Mouse (Mus musculus): Measurements from ENCODE around the gene Ddost.

Gene Ddost

DNA sequence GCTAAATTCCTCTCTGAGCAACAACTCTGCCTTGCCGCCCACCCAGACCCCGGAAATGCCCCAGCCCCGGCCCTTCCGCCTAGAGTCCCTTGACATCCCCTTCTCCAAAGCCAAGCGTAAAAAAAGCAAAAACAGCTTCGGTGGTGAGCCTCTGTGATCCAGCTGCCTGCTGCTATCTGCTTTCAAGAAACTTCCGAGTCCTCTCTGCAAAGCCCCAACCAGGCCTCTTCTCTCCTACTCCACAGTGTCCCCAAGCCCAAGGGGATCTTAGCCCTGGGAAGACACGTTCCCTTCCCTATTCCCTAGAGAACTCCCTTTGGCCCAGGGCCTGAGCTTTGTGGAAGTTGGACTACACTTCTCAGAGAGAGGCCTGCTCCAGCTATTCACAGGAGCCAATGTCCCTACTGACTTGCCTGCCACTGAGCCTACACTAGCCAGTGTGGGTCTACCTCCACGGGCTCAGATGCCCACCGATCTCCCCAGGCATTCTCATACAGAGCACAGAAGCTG is 3.2 kb upstream of the Ddost start:
- TF ChIP-seq GATA4 (IDR thresholded peaks at IDR 0.05; ENCODE audit: insufficient replicate concordance, low read length): no peak

DNA sequence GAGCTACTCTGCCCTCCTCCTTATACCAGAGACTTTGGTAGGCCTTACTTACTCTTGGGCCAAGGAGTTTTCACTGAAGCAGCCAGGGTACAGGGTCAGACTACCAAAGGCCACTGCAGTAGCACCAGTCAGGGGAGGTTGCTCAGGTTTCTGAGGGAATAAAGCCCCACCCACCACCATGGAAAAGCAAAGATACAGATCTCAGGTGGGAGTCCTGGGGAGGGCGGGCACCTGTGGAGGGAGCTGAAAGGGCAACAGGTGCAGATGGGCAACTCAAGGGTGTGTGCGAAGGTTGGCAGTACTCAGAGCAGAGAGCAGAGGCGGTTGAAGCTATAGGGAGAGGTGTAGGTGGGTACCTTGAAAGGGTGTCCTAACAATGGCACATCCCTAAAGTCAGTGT is 1.5 kb upstream of the Ddost start:
- TF ChIP-seq GATA4 (IDR thresholded peaks at IDR 0.05; ENCODE audit: insufficient replicate concordance, low read length): no peak

DNA sequence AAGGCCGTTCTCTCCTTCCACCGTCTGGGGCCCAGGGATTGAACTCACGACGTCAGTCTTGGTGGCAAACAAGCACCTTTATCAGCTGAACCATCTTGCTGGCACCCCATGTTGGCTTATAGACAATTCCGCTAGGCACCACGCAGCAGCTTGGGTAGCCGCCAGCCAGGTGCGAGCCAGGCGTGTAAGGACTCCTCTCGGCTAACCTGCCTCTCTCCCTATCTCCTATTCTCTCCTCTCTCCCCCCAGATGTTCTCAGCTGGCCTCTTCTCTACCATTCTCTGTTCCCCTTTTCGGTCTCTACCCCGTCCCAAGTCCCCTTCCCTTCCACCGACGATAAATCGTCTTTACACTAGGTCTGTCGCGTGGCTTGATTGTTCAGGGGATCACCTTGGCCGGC is 788 bp upstream of the Ddost start:
- no peak for TF ChIP-seq GATA4 (IDR thresholded peaks at IDR 0.05; ENCODE audit: insufficient replicate concordance, low read length)

DNA sequence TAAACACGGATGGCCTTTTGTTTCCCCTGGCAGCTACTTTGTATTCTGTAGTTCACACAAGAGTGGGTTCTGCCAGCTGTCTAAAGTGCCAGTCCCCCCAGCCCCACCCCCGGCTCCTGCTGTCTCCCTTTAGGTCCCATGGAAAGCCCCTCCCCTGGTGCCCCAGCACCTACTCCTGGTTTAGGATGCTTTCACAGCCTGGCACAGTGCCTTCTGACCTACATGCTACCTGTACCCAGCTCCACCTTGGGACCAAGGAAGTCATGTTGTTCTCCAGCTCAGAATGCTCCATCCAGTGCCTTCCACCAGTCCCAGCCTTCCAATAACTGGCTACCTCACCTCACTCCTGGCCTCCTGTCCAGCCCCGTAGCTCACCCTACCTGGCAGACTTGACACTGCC is 2.5 kb downstream of the Ddost start:
- no peak for TF ChIP-seq GATA4 (IDR thresholded peaks at IDR 0.05; ENCODE audit: insufficient replicate concordance, low read length)

DNA sequence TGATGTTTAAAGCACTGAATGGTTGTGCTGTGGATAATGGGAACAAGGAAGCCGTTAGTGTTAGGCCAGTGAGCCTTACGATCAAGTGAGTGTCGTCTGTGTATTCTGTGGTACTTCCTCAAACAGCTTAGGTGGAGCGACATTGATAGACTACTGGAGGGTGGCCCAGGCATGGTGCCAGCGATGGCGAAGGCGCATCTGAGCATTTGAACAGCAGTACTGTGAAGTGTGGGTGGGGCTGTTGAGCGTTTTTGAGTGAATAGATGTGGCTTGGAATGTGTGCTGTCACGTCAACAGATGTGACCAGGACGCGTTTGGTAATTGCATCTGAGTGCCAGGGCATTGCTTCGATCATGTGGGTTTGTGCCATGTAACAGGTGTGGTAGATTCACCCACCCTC is 3.2 kb downstream of the Ddost start:
- no peak for TF ChIP-seq GATA4 (IDR thresholded peaks at IDR 0.05; ENCODE audit: insufficient replicate concordance, low read length)

DNA sequence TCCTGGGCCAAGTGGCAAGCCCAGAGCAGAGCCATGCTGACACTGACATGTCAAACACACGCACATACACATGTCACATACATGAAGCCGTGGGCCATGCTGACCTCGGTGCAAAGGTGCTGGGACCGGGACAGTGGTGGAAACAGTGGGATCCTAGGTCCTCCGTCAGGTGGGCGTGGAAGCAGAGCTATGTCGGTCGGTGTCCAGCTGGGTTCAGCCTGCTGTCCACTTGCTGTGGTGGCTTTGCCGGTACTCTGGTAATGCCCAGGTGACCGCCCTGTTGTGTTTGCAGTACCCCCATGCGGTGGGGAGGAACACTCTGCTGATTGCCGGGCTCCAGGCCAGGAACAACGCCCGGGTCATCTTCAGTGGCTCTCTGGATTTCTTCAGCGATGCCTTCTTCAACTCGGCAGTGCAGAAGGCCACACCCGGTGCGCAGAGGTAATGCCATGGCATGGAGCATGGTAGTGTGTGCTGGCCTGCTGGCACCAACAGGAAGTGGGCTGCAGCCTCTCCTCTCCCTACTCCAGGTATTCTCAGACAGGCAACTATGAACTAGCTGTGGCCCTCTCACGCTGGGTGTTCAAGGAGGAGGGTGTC is 5.9 kb downstream of the Ddost start:
- TF ChIP-seq GATA4 (IDR thresholded peaks at IDR 0.05; ENCODE audit: insufficient replicate concordance, low read length): no peak

DNA sequence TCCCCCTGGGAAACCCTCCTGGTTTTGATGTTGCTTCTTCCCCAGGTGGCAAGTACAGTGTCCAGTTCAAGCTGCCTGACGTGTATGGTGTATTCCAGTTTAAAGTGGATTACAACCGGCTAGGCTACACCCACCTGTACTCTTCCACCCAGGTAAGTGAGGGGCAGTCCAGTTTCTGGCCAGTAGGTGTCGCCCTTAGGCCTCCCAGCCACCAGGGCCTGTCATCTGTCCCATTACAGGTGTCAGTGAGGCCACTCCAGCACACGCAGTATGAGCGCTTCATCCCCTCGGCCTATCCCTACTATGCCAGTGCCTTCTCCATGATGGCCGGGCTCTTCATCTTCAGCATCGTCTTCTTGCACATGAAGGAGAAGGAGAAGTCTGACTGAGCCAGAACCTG is 7.1 kb downstream of the Ddost start:
- TF ChIP-seq GATA4 (IDR thresholded peaks at IDR 0.05; ENCODE audit: insufficient replicate concordance, low read length): no peak

DNA sequence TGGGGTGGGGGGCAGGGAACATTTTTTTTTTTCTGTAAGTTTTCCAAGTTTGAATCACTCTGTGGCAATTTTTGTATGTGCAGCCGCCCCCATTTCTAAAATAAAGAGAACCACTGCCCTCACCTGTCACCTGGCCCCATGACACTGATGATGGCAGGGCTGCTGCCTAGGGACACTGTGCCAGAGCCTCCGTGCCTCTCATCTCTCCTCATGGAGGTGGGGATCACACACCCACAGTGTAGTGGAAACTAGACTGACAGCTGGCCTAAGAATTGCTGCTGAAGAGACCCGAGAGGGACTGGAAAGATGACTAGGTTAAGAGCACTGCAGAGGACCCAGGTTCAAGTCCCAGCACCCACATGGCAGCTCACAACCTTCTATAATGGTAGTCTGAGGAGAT is 7.6 kb downstream of the Ddost start:
- no peak for TF ChIP-seq GATA4 (IDR thresholded peaks at IDR 0.05; ENCODE audit: insufficient replicate concordance, low read length)

DNA sequence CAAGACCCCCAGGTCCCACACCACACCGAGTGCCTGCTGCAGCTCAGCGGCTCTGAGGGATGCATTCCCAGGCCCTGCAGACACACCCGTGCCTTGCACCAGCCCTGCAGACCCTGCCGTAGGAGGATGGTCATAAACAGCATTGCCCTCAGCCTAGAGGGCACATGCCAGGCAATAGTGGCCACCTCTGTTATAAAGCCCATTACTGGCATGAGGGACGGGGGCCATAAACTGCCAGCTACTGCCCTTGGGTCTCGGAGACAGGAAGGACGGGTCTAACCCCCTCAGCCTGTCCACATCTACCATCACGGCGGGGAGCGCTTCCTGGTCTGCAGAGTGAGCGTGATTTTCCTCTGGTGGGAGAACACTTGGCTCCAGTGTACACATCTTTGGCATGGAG is 8.5 kb downstream of the Ddost start:
- TF ChIP-seq GATA4 (IDR thresholded peaks at IDR 0.05; ENCODE audit: insufficient replicate concordance, low read length): no peak

DNA sequence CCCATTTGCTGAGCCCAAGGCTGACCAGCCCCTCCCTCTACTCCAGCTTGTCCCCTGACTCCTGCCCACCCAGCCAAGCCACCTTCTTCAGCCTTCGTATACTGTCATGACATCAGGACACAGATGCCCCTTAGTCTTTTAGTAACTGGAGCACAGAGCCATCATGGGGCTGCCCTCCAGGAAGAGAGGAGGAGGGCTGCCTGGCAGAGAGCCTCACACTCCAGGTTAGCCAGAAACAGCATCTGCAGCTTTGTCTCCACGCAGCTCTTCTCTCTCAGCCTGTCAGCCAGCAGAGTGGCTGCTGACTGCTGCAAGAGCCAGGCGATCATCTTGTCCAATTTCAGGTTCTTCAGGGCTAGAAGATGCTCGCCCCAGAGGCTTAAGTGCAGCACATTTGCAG is 9.3 kb downstream of the Ddost start:
- no peak for TF ChIP-seq GATA4 (IDR thresholded peaks at IDR 0.05; ENCODE audit: insufficient replicate concordance, low read length)

DNA sequence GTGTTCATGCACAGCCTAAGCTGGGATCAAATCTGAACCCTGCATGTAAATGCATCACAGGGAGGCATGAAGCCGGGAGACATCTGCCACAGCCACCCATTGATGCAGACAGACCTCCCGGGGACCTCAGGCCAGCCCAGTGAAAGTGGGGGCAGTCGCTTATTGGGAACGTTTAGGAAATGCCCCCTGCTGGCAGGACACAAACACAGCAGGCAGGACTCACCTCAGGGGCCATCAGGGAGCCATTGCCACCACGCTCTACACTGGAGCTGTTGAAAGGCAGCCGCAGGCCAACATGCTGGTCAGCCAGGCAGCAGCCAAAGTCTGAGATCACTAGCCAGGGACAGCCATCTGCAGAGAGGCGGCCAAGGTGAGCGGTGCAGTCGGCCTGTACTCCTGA is 11.3 kb downstream of the Ddost start:
- no peak for TF ChIP-seq GATA4 (IDR thresholded peaks at IDR 0.05; ENCODE audit: insufficient replicate concordance, low read length)

DNA sequence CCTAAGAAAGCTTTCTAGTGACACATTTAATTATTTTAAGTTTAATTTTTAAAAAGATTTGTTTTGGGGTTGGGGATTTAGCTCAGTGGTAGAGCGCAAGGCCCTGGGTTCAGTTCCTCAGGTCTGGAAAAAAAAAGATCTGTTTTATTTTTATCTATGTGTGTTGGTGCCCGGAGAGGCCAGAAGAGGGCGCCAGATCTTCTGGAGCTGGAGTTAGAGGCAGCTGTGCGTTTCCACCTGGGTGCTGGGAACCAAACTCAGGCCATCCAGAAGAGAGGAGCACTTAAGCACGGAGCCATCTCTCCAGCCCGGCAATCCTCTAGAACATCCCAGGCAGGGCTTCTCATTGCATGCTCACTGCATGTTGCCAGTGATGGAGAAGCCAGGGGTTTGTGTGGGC is 11.8 kb downstream of the Ddost start:
- no peak for TF ChIP-seq GATA4 (IDR thresholded peaks at IDR 0.05; ENCODE audit: insufficient replicate concordance, low read length)

DNA sequence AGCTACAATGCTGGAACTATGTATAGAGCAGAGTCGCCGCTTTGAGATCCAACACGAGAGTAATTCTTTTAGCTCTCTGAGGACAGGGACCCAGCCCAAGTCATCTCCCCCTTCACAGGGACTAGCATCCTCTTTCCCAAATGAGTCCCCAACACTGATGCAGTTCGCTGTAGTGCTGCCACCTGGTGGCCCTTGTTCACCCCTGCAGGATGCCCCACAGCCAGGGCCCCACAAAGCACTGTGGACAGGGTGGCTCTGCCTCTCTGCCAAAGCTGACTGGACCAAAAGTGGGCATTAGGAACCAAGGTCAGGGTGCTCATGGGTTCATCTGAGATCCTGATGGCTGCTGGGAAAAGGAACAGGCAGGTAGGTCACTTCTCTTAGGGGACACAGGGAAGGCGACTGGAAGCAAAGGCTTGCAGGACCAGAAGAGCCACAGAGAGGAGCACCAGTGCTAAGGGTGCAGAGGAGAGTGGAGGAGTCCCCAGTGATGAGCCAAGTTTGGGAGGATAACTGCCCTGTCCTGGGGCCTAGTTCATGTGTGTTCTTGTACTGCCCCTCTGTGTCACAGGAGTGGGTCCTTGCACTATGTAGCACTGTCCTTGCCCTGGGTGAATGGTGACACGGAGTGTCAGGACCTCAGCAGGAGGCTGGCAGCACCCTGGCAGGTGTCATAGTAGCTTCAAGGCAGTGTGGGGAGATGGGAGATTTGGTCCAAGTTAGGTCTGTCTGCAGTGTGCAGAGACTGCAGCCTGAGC is 14.2 kb downstream of the Ddost start:
- no peak for TF ChIP-seq GATA4 (IDR thresholded peaks at IDR 0.05; ENCODE audit: insufficient replicate concordance, low read length)

DNA sequence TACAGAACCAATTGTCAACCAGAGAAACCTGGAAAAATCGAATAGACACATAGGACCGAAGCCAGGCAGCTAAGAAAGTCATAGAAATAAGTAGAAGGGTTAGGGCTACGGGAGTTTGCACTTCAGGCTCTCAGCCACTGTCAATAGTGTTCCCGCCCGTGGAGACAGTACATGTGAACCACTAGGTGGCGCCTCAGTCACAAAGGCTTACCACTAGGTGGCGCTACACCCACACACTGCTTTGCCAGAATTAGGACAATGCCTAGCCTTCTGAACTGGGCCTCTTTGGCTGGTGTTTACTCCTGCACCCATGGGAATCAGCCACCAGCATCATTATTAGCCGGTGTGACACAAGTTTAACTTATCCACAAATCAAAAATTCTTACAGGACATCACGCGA is 15.0 kb downstream of the Ddost start:
- TF ChIP-seq GATA4 (IDR thresholded peaks at IDR 0.05; ENCODE audit: insufficient replicate concordance, low read length): no peak

DNA sequence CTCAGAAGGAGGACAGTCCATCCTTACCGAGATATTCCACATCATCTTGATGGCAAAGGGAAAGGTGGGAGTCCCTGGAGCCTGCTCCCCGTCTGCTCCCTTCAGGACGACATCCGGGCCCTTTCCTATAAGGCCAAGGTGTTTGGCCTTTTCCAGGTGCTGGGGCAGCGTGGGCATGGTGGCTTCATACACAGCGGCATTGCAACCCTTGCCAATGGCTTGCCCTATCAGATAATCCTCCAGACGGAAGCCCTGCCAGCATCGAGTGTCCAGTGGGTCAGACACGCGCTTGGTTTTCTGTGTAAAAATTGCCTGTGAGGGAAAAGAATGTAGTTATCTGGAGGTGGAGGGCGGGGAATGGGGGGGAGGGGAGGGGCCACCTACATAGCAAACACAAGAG is 16.2 kb downstream of the Ddost start:
- no peak for TF ChIP-seq GATA4 (IDR thresholded peaks at IDR 0.05; ENCODE audit: insufficient replicate concordance, low read length)

DNA sequence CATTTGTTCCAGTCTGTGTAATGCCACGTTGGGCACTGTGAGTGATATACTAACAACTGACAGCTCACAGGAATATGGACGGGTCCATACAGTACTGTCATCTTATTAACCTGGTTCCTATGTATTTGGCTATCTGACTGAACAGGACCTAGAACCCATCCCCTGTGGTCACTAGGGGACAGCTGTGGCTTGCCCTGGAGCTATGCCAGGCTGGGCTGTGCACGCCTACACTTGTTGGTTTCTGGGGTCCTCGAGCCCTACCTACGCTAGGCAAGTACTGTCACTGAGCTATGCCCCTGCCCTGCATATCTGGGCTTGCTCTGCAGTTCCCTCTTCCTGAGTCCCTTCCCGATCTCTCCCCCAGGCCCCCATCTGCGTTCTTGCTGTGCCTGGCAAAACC is 17.0 kb downstream of the Ddost start:
- no peak for TF ChIP-seq GATA4 (IDR thresholded peaks at IDR 0.05; ENCODE audit: insufficient replicate concordance, low read length)

DNA sequence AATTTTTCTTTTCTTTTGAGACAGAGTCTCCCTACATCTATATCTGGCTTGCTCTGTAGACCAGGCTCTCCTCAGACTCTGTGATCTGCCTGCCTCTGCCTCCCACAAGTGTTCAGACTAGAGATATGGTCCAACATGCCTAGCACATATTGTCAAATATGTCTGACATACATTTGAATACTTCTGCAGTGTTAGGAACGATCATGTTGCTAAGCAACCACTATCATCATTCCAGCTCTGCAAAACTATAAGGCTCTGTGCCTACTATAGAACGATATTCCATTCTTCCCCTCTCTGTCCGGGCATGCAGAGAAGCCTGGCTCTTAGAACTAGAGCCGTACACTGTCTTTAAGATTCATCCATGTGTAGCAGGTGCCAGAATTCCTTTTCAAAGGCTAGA is 18.2 kb downstream of the Ddost start:
- no peak for TF ChIP-seq GATA4 (IDR thresholded peaks at IDR 0.05; ENCODE audit: insufficient replicate concordance, low read length)
